Mouse (Mus musculus) cerebellum, adult 11 months (tissue): ENCODE results near the gene Bbs2.
"Not testable (repeated sequence)": the region's sequence is repeated elsewhere in the genome, so short reads cannot be mapped to it uniquely, and the experiment has no call there.

Source experiments
- DNase-seq: peaks from one replicate; pipeline ENCODE4 v3.0.0; 2022

Bbs2 gene

DNA sequence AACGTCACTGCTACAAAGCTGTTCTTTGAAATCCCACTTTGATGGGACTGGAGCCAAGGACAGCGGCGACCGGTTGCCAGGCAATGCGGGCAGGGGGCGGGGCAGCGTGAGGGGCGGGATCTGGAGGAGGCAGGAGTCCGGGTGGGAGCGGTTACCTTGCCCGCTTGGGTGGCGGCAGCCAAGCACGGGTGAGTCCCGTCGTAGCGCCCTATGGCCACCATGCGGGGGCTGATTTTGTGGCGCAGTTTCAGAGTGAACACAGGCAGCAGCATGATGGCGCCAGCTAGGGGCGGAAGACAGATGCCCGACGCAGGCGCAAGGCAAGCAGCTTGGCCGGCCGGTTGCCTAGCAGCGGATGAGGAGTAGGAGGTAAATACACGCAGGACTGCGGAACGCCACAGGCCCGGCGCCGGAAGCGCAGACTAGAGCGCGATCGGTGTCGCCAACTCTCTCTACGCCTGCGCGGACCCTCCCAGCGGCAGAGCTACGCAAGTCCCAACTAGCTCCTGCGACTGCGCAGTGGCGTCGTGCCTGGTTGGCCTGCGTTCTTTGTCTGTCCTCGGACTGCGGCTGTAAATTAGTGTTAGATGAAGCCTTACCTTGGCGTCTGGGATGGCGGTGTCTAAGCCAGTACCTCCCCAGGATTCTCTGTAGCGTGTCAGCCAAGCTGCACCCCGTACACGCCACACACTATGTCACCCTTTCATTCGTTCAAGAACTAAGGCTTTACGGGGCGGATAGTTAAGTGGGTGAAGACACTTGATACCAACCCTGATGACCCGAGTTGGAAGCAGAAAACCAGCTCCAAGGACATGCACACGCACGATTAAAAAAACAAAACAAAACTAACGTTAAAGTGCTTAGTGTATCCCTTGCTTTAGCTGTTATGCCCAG is at the start of gene Bbs2:
Gene Bbs2, minus strand, starts transcription at position 848 of the 894 bp plus-strand sequence.
- peak; percentile 100 for DNase-seq

DNA sequence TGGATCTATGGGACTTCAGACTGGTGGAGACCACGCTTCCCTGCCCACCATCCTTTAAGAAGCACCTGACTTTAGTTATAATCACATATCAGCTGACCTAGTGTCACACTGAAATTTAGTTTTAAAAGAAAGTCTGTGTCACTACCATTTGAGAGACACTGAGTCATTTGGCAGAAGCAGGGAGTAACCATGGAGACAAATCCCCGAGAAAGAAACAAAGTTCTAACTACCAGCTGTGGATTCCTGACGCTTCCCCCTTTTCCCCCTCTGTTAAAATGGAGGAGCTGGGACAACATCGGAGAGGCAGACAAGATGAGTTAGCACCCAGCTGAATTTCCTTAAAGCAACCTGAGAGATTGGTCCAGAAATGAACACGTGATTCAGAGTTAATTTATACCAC is 49.5 kb upstream of the Bbs2 start:
- no peak for DNase-seq

DNA sequence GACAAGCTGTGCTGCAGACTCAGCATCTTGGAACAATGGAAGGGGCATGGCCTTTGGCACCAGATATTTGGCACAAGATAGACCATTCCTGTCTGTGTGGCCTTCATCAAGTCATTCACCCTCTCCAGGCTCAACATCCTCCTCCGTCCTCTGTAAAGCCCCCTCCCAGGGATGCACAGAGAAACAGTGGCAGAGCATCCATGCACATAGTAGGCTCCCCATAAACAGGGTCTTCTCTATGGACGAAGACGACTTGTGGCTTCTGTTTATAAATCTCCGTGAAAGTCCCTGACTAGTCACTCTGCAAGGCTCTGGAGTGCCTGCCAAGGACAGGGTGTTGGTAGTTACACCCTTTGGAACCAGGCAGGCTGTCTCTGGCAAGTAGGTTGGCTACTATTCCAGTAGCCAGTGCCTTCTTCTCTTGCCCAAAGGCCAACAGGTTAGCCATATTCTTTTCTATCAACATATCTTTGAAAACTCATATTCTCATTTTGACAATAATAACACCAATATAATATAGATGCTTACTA is 41.6 kb upstream of the Bbs2 start:
- no peak for DNase-seq

DNA sequence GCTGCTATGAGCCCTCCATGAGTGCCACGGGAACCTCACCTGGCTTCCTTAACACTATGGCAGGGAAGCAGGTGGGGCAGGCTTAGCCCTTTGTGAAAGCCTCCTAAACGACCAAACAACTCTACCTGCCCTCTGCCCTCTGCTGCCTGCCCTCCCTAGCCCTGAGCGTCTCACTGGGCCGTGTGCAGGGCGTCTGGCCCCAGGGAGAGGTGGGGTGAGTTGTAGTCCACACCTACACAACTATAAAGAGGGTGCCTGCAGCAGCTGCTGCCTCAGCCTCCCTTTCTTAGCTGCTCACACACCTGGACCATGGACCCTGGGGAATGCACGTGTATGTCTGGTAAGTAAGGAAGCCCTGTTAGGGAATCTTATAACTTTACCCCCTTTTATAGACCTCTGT is 38.2 kb upstream of the Bbs2 start, which contains the start of gene Mt4:
Gene Mt4, plus strand, starts transcription at position 265 of the 400 bp plus-strand sequence.
- DNase-seq = no peak

DNA sequence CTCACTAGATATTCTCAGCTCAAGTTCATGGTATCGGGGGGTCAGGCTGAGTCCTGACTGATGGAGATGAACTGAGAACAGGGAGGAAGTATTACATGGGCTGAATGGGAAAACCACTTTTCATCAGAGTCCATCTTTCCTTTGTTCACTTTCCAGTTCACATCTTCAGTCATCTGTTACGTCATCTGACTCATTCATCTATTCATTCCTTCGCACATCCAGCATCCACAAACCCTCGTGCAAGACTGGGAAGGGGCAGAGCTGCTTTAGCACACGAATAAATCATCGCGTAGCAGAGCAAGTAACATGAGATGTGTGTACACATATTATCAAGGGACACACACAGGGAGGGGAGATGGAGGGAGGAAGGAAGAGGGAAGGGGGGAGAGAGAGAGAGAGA is 37.5 kb upstream of the Bbs2 start:
- DNase-seq = no peak

DNA sequence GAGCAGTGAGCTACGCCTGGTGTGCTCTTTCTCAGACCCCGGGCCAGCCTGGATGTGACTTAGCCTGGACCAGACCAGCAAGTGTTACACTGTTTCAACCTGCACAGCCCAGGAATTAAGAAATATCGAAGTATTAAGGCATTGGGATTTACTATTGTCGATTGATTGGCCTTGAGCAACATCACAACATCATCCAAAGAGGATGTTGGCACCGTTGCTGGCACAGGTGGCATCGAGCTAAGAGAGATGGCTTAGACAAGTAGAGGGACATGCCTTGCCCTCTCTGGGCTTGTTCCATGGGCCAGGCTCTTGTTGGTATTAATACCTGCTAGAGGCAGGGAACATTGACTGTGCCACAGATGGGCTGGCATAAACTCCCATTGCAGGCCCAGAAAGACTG is 36.8 kb upstream of the Bbs2 start:
- DNase-seq = no peak

DNA sequence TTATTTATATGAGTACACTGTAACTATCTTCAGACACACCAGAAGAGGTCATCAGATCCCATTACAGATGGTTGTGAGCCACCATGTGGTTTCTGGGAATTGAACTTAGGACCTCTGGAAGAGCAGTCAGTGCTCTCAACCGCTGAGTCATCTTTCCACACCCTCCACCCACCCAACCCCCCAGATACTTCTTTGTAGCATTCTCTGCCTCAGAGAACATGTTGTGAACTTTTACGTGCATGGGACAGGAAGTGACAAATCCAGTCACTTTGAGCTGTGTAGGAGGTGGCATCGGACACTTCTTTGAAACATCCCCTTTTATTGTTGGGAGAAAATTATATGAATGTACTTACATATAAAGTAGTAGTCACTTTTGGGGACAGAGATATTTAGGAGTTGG is 35.9 kb upstream of the Bbs2 start:
- not testable (repeated sequence) for DNase-seq

DNA sequence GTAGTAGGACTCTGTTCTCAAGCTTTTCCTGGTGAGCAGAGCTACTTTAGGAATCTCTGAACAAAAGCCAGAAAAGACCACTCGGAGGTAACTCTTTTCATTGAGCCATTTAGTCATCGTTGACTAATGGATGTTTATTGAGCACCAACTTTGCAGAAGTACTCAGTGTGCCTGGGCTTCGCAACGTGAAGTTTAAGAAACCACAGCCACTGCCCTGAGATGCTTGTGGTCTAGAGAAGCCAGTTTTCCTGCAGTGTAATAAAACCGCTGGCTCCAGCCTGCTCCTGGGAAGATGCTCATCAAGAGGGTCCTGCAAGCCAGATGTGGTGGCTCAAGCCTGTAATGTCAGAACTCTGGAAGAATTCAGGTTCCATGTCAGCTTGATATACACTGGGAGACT is 33.4 kb upstream of the Bbs2 start:
- DNase-seq = no peak

DNA sequence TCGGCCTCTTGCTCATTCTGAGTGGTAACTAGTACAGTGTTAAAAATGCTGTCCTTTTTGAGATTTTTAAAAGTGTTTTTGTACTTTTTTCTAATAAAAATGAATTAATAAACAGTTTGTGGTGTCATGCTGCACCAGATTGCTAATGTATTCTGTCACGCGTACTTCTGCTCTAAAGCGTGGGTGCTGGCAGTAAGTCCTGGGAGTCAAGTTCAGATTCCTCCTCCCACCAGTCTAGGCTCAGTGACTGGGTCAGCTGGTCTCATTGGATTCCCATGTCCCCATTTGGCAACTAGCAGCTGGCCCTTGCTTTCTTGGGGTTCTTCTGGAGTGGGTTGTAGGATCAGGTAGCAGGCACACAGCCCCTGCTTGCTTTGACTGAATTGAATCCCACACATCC is 31.4 kb upstream of the Bbs2 start:
- no peak for DNase-seq

DNA sequence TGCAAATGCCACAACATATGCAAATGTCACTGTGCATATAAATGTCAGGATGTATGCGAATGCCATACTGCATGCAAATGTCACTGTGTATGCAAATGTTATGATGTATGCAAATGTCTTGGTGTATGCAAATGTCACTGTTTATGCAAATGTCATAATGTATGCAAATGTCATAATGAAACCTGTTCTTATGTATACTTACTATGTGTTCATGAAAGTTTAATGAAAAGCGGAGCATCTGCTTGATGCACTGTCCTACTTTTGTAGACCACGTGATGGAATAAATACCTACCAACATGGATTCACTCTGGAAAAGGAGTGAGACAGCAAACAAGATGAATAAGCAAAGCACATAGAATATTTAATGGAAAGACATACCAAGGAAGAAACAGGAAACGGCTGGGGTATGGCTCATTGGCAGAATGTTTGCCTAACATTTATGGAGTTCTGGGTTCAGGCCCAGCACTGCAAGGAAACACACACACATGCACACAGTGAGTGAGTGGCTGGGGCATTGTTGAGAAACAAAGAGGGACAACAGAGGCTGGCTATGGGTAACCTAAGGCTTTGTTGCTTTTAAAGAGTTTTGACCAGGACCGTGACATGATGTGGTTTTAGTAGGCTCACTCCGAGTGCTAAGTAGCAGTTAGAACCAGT is 30.5 kb upstream of the Bbs2 start:
- DNase-seq = no peak

DNA sequence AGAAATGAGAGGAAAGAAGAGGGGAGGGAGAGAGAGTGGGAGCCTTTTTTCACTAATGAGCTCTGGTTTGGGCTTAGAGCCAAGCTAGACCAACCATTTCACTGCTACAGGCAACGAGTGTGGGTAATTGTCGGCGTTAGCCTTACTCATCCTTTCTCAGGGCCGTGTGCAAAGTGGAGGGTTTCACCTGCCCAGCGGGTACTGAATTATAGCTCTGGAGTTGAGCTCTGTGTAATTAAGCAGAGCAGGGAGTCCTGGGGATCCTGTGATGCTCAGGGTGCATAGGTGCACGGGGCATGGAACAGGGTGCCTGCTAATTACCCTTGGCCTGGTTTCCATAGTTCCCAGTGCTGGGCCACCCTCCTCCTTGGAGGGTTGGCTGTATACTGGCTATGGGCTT is 29.0 kb upstream of the Bbs2 start:
- DNase-seq = no peak

DNA sequence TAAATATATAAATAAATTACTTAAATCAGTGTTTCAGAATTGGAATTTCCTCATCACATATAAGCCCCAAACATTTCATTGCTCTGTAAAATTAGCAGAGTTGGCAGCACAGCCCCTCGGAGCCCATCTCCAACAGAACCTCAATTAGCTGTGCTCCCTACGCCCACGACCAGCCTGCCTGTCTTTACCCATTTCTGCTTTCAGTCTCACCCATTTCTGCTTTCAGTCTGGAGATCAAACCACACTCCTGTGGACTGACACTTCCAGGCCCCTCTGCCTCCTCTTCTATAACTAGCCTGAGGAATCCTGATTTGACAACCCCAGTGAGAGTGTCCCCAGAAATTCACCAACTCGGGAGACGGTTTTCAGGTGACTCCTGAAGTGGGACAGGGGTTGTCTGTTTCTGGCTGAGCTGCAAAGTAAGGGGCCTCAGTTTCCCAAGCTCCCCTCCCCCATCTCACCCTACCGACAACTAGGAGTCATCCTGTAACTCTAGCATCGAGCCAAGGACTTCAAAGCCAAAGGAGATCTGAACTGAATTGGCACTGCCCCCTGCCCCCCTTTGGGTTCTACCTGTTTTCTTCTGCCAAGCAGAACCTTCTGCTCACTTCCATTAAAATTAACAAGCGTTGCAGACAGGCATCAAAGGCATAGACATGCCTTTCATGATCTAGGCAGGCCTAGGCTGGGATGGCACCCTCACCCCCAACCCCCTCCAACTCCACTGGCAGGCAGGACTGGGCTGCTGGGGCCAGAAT is 24.2 kb upstream of the Bbs2 start:
- no peak for DNase-seq

DNA sequence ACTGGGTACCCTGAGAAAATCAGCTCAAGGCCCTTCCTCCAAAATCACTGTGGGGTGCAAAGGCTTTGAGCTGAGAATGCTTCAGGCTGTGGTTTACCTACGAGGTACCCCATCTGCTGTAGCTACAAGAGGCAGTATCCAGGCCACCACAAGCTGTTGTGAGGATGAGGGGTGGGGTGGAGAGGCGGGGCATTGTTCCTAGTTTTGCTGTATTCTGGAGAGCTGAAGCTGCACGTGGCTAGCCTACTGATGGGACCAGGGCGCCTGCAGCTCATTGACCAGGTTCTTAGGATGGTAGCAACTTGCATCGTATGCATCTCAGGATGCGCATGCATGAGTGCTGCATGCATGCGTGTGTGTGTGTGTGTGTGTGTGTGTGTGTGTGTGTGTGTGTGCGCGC is 22.9 kb upstream of the Bbs2 start:
- no peak for DNase-seq

DNA sequence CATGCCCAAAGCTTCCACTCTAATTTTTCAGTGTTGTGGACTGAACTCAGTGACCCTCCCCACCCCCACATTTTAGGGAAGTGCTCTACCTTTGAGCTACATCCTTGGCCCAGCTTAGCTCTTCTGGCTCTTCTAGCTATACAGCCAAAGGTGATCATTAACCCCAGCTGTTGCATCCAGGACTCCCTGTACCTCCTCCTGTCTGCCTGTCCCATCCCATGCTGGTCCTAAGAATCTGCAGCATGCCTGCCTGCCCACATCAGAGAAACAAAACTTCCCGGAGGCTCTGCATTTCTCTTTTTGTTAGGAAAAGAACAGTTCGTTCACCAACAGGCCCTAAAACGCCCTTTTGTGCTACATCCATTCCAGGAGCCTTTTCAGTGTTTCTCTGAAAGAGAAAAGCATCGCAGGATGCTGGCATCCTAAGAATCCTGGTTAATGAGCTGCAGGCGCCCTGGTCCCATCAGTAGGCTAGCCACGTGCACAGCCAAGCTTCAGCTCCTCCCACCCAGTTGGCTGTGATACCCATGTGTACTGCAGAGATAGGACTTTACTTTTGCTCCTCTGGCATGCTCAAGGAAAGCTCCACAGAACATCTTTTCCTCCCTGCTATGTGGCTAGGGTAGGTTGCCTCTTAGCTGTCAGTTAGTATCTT is 20.2 kb upstream of the Bbs2 start:
- DNase-seq = no peak

DNA sequence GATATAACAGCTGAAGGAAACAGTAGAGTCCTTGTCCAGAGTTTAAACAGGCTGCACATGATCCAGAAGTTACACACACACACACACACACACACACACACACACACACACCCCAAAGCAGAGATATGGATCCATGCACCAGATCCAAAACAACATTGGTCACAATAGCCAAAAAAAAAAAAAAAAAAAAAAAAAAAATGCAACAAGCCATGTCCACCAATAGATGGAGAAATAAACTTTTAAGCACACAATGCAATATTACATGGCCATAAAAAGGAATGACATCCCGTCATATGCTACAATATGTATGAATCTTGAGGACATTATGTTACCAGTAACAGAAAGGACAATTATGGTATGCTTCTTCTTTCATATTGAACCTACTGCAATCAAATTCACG is 15.2 kb upstream of the Bbs2 start:
- DNase-seq = no peak

DNA sequence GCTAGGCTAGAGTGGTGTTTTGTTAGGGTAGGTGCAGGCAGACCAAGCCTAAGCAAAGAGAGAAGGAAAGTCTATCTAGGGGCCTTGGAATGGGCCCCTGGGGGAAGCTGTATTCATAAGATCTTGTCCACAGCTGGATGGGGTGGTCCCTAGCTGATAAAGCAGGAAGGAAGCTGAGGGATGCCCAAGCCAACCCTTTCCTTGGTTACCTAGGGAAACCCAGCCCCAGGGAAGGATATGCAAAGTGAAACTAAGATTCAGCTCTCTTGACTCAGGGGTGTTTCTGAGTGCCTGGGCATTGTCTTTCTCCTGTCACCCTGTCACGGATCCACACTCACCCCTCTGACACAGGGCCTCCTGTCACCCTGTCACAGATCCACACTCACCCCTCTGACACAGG is 14.7 kb upstream of the Bbs2 start:
- no peak for DNase-seq

DNA sequence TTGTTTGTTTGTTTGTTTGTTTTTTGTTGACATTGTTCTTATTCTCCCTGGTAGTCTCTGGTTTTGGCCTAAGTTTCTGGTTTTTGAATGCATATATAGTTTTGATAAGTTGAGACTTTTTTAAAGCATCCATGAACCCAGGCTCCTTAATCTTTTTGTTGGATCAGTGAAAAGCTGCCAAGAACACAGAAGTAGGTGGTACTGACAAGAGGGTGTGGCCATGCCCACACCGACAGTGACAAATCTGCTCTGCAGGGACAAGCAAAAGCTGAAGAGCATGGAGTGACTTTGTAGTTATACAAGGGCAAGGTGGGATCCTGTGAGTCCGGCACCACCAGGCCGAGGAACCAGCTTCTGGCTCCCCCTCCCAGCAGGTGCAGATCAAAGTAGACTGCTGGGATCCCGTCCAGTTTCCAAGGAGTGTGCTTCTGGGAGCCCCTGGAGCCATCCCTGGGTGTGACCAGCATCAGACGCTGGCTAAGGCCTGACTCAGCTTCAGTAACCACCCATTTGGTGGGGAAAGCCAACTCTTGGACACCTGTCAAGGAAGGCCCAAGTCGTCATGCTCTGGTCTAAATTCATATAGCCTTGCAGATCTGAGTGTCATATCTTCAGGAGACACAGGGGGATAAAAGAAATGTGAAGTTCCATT is 11.9 kb upstream of the Bbs2 start:
- DNase-seq = no peak

DNA sequence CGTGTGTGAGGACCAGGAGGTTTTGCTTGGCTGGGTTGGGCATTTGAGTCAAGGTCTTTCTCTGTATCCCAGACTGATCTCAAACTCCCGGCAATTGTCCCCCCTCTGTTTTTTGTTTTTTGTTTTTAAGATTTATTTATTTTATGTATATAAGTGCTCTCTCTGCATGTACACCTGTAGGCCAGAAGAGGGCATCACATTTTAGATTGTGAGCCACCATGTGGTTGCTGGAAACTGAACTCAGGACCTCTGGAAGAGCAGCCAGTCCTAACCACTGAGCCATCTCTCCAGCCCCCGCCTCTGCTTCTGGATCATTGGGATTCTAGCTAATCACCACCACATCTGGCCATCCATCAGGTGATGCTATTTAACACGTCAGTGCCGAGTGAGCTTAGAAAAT is 11.1 kb upstream of the Bbs2 start:
- DNase-seq = no peak

DNA sequence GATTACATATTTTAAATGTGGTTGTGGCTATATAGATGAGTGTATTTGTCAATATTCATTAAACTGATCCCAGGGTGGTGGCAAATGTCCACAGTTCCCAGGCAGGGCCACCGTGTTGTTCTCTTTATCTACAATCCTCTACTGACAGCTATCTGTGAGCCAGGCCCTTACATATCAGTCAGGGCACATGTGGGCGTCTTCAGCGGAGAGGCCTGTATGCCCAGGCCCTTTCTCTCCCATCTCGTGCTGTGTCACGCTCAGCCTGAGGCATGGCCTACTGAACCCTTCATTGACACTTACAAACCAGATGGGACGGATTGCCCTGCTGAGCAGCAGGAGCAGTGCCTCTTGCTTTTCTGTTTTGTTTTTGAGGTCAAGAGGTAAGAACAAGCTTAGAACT is 10.7 kb upstream of the Bbs2 start:
- no peak for DNase-seq

DNA sequence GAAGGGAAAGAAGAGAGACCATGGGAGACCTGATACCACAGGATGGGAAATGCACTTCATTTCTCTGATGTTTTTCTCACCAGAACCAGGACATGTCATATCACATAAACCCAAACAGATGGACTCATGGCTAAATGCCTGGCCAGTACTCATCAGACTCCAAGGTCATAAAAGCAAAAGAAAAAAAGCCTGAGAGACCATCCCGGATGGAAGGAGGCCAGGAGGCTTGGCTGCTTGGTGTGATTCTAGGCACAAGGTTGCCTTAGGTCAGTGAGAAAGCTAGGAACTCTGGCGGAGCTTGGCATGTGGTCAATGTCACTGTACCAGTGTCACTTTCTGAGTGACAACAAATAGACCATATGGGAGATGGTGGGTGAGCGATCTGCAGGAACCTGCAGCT is 9.1 kb upstream of the Bbs2 start:
- DNase-seq = peak; percentile 10

DNA sequence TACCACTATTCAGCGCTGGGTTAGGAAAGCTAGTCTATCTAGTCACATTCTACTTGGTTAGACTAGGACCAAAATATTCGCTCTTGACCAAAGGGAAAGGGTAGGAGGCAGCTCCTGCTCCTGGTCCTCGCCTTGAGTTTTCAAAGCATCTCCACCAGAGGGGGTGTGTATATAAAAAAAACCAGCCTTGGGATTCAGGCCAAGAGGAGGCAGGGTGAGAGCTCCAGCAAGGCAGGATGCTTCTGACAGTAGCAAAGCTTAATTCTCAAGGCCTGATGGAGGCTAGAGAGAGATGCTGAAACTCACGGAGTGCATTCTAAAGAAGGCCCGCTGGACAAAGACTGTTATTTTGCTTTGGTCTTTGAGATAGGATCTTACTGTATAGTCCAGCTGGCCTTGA is 5.4 kb upstream of the Bbs2 start:
- DNase-seq = no peak

DNA sequence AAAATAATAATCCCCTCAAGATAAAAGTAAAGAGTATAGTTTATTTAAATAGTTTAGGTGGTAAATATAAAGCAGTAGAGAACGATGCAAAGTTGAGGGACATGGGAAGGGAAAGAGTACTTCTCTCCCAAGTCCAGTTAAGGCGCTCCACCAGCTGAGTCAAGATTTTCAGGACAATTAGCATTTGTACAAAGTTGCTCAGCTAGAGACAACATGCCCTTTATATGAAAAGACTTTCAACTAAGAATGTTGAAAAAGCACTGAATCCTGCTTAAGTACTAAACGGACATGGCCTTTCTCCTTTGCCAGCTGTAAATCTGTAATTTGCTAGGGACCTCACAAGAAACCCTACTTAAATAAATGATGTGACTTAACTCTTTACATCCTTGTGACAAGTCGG is 268 bp upstream of the Bbs2 start:
- no peak for DNase-seq
